Mouse (Mus musculus): ENCODE measurements around the gene Nlgn2.
A peak's percentile ranks its signal among the peaks of the same experiment; 100 is the strongest.

DNA sequence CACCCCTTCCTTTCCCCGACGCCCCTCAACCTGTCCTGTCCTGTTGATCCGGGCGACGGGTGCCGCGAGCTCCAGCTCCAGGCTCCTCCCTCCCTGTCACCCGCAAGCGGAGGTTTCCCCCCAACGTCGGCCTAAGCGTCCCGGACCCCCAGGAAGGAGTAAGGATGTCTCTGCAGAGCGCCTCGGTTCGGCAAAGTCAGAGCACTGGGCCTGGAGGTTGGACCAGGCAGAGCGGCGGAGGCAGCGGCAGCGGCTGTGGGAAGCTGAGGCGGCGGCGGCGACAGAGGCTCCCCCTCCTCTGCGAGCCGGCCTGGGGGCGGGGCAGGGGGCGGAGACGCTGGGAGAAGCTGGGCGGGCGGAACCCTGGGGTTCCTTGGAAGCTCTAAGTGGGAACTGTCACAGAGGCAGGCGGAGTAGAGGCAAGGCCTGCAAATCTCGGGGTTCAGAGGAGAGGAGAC, 34.9 kb downstream of the Nlgn2 start:
- no peak for TF ChIP-seq CTCF (IDR thresholded peaks at IDR 0.05; ENCODE audit: insufficient read depth, low read length)
- peak; percentile 44; the same call in 1 of the 2 replicates for TF ChIP-seq POLR2A (IDR thresholded peaks at IDR 0.05; ENCODE audit: borderline replicate concordance, extremely low read depth, low read depth, low read length)

All from lung, adult 2 months (tissue).